Mouse (Mus musculus) MN1 (cell line): ENCODE data around the gene Samsn1.
"Not testable (repeated sequence)": the region's sequence is repeated elsewhere in the genome, so short reads cannot be mapped to it uniquely, and the experiment has no call there.

ENCODE experiments used
- DNase-seq: peaks from one replicate; pipeline ENCODE4 v3.0.0-alpha.2; 2016; ENCODE audit warnings: low spot score

Samsn1 gene

GRCm38 (mm10) chr16:75875896-75876295 lies 146.2 kb downstream of the Samsn1 start:
- no peak for DNase-seq

GRCm38 (mm10) chr16:75874508-75874907 lies 147.6 kb downstream of the Samsn1 start:
- DNase-seq: no peak

GRCm38 (mm10) chr16:75872241-75872640 lies 149.8 kb downstream of the Samsn1 start:
- no peak for DNase-seq

- DNase-seq: no peak
Observed at GRCm38 (mm10) chr16:75867400-75867799, 154.7 kb downstream of the Samsn1 start.

- no peak for DNase-seq
Observed at GRCm38 (mm10) chr16:75865505-75865904, 156.6 kb downstream of the Samsn1 start.

- no peak for DNase-seq
Observed at GRCm38 (mm10) chr16:75864673-75865072, 157.4 kb downstream of the Samsn1 start.

GRCm38 (mm10) chr16:75856343-75856742 lies 165.7 kb downstream of the Samsn1 start:
- no peak for DNase-seq

GRCm38 (mm10) chr16:75855402-75855801 lies 166.7 kb downstream of the Samsn1 start:
- no peak for DNase-seq

GRCm38 (mm10) chr16:75853556-75854271 lies 168.4 kb downstream of the Samsn1 start:
- DNase-seq: no peak

- DNase-seq: no peak
Observed at GRCm38 (mm10) chr16:75852485-75852884, 169.6 kb downstream of the Samsn1 start.

- no peak for DNase-seq
Observed at GRCm38 (mm10) chr16:75849039-75849438, 173.0 kb downstream of the Samsn1 start.

- no peak for DNase-seq
Observed at GRCm38 (mm10) chr16:75843653-75844062, 178.4 kb downstream of the Samsn1 start.

GRCm38 (mm10) chr16:75843031-75843430 lies 179.1 kb downstream of the Samsn1 start:
- DNase-seq: no peak

- DNase-seq: no peak
Observed at GRCm38 (mm10) chr16:75842569-75842968, 179.5 kb downstream of the Samsn1 start.

- no peak for DNase-seq
Observed at GRCm38 (mm10) chr16:75837728-75838451, 184.2 kb downstream of the Samsn1 start.

GRCm38 (mm10) chr16:75831390-75831789 lies 190.7 kb downstream of the Samsn1 start:
- no peak for DNase-seq

GRCm38 (mm10) chr16:75826949-75827348 lies 195.1 kb downstream of the Samsn1 start:
- not testable (repeated sequence) for DNase-seq

GRCm38 (mm10) chr16:75826498-75826897 lies 195.6 kb downstream of the Samsn1 start:
- no peak for DNase-seq

- no peak for DNase-seq
Observed at GRCm38 (mm10) chr16:75823226-75823625, 198.9 kb downstream of the Samsn1 start.

- DNase-seq: no peak
Observed at GRCm38 (mm10) chr16:75820963-75821362, 201.1 kb downstream of the Samsn1 start.
